Mouse (Mus musculus) embryonic facial prominence, embryonic 13.5 days (tissue): ENCODE results near the gene Pvr. TPM values are rescaled to one million over a fixed set of nuclear protein-coding genes. Genes with fewer than 3 reads are reported as not detected.

Experiments used
- ATAC-seq: fragments of 200-750 bp; cut with Nextera tagmentation; 2 replicates; pipeline ENCODE4 v1.8.0; 2017; ENCODE audit warnings: low read depth; ENCODE audit not compliant: insufficient number of reproducible peaks, insufficient read depth, low FRiP score, low TSS enrichment
- H3K27ac ChIP-seq: fragments of 300-500 bp; sonication (generic); 2 replicates; pipeline ENCODE4 v1.5.1; 2015; ENCODE audit warnings: moderate library complexity, mild to moderate bottlenecking, inconsistent platforms
- H3K27me3 ChIP-seq: fragments of 300-500 bp; sonication (generic); 2 replicates; pipeline ENCODE4 v1.6.1; 2015; ENCODE audit warnings: mild to moderate bottlenecking, inconsistent platforms
- H3K36me3 ChIP-seq: fragments of 300-500 bp; sonication (generic); 2 replicates; pipeline ENCODE4 v1.6.1; 2015; ENCODE audit warnings: mild to moderate bottlenecking, inconsistent platforms
- H3K4me1 ChIP-seq: fragments of 300-500 bp; sonication (generic); 2 replicates; pipeline ENCODE4 v1.6.1; 2015; ENCODE audit warnings: inconsistent platforms
- H3K4me2 ChIP-seq: fragments of 300-500 bp; sonication (generic); 2 replicates; pipeline ENCODE4 v1.6.1; 2015; ENCODE audit warnings: moderate library complexity, mild to moderate bottlenecking, inconsistent platforms
- H3K4me3 ChIP-seq: fragments of 300-500 bp; sonication (generic); 2 replicates; pipeline ENCODE4 v1.5.1; 2015; ENCODE audit warnings: mild to moderate bottlenecking, inconsistent platforms
- H3K9ac ChIP-seq: fragments of 300-500 bp; sonication (generic); 2 replicates; pipeline ENCODE4 v1.6.1; 2015; ENCODE audit warnings: mild to moderate bottlenecking, inconsistent platforms
- H3K9me3 ChIP-seq: fragments of 300-500 bp; sonication (generic); 2 replicates; pipeline ENCODE4 v1.6.1; 2016; ENCODE audit warnings: inconsistent platforms
- WGBS: fragments of 180-500 bp; shearing (Covaris S2); methylation state at CpG from one replicate; pipeline ENCODE4 v1.1.7; 2015; ENCODE audit warnings: mixed read lengths; 5-methylcytosine and 5-hydroxymethylcytosine counted together
- polyA plus RNA-seq: library from polyadenylated mRNA; unstranded; fragments of >200 nt; fragmentation: Nextera tagmentation; extraction: Ambion mirVana; gene quantifications from 2 replicates; pipeline ENCODE4 v1.2.1, GENCODE M21; 2015

Gene Pvr
- polyA plus RNA-seq, 1 experiment from 2014 or later, result 12.9 TPM

GRCm38 (mm10) chr7:19911292-19911658 lies 9.7 kb downstream of the Pvr start:
- 84% methylated on average over 6 of the region's 6 CpGs for WGBS
- ATAC-seq, result no peak
- H3K27ac ChIP-seq, result no peak overlapping the region
- no peaks in the 10 kb centered on the region for H3K27me3 ChIP-seq
- H3K9ac ChIP-seq, result no peak overlapping the region
- peaks cover 72% of the 10 kb centered on the region for H3K36me3 ChIP-seq
- no peak overlapping the region for H3K4me2 ChIP-seq
- no peak overlapping the region for H3K4me3 ChIP-seq
- H3K4me1 ChIP-seq, result no peaks in the 10 kb centered on the region
- H3K9me3 ChIP-seq, result 0 out of 2 replicates have a peak, but pooled peaks cover under 1% of the 10 kb centered on the region

- no peak overlapping the region for H3K9ac ChIP-seq
- ATAC-seq, result 0 out of 2 replicates have a peak, but pooled peaks have one; percentile 37
- H3K9me3 ChIP-seq, result 0 out of 2 replicates have a peak, but pooled peaks cover 3% of the 10 kb centered on the region
These were observed 10.3 kb downstream of the Pvr start for GRCm38 (mm10) chr7:19910421-19911291.

GRCm38 (mm10) chr7:19889881-19890280 lies 31.1 kb downstream of the Pvr start:
- Histone ChIP-seq H3K9me3 (0 out of 2 replicates have a peak, but pooled peaks cover 3% of the 10 kb centered on the region), H3K4me1 (no peaks in the 10 kb centered on the region), H3K4me2 (no peak overlapping the region), H3K36me3 (no peaks in the 10 kb centered on the region), H3K27me3 (no peaks in the 10 kb centered on the region), H3K27ac (no peak overlapping the region), H3K9ac (no peak overlapping the region), H3K4me3 (no peak overlapping the region)
- no peak for ATAC-seq
- WGBS, result 48% methylated on average over 8 of the region's 8 CpGs

More at GRCm38 (mm10) chr7:19910421-19911291, 10.3 kb downstream of the Pvr start:
- no peaks in the 10 kb centered on the region for H3K27me3 ChIP-seq
- no peaks in the 10 kb centered on the region for H3K4me1 ChIP-seq
- peaks cover 71% of the 10 kb centered on the region for H3K36me3 ChIP-seq
- no peak overlapping the region for H3K27ac ChIP-seq
- no peak overlapping the region for H3K4me3 ChIP-seq
- no peak overlapping the region for H3K4me2 ChIP-seq
- 50% methylated on average over 21 of the region's 21 CpGs for WGBS

GRCm38 (mm10) chr7:19887849-19888248 lies 33.1 kb downstream of the Pvr start, which contains the start of gene Ceacam19:
Gene Ceacam19, minus strand, starts transcription at chr7:19887965.
- ATAC-seq, result no peak
- Histone ChIP-seq H3K4me1 (no peaks in the 10 kb centered on the region), H3K9me3 (no peaks in the 10 kb centered on the region), H3K9ac (no peak within 1 kb of the TSS), H3K27ac (no peak within 1 kb of the TSS), H3K4me2 (no peak within 1 kb of the TSS), H3K27me3 (no peaks in the 10 kb centered on the region), H3K36me3 (no peaks in the 10 kb centered on the region), H3K4me3 (no peak within 1 kb of the TSS)
- 63% methylated on average over 7 of the region's 7 CpGs for WGBS

- H3K4me2 ChIP-seq, result no peak overlapping the region
- no peaks in the 10 kb centered on the region for H3K9me3 ChIP-seq
- H3K36me3 ChIP-seq, result no peaks in the 10 kb centered on the region
- no peak overlapping the region for H3K4me3 ChIP-seq
- ATAC-seq, result no peak
- no peaks in the 10 kb centered on the region for H3K4me1 ChIP-seq
- H3K27me3 ChIP-seq, result no peaks in the 10 kb centered on the region; the same call in 1 of the 2 replicates
- no peak overlapping the region for H3K9ac ChIP-seq
- H3K27ac ChIP-seq, result no peak overlapping the region
- 79% methylated on average over 8 of the region's 8 CpGs for WGBS
These were observed 40.2 kb downstream of the Pvr start for GRCm38 (mm10) chr7:19880754-19881153.

- Histone ChIP-seq H3K4me3 (no peak overlapping the region), H3K9ac (no peak overlapping the region), H3K9me3 (no peaks in the 10 kb centered on the region), H3K27me3 (no peaks in the 10 kb centered on the region), H3K4me1 (no peaks in the 10 kb centered on the region), H3K4me2 (no peak overlapping the region), H3K36me3 (no peaks in the 10 kb centered on the region), H3K27ac (no peak overlapping the region)
- ATAC-seq, result no peak
- WGBS, result 46% methylated on average over 14 of the region's 14 CpGs
These were observed 44.1 kb downstream of the Pvr start for GRCm38 (mm10) chr7:19876781-19877425.

- Histone ChIP-seq H3K9me3 (no peaks in the 10 kb centered on the region), H3K27me3 (no peaks in the 10 kb centered on the region), H3K4me2 (no peak overlapping the region), H3K27ac (no peak overlapping the region), H3K9ac (no peak overlapping the region), H3K4me1 (no peaks in the 10 kb centered on the region), H3K4me3 (no peak overlapping the region), H3K36me3 (no peaks in the 10 kb centered on the region)
- ATAC-seq, result no peak
- WGBS, result 50% methylated on average over 13 of the region's 13 CpGs
These were observed 44.8 kb downstream of the Pvr start for GRCm38 (mm10) chr7:19875948-19876682.

GRCm38 (mm10) chr7:19871943-19872601 lies 48.9 kb downstream of the Pvr start:
- H3K4me2 ChIP-seq, result no peak overlapping the region
- WGBS, result 46% methylated on average over 5 of the region's 5 CpGs
- ATAC-seq, result no peak
- H3K4me1 ChIP-seq, result no peaks in the 10 kb centered on the region
- H3K9ac ChIP-seq, result no peak overlapping the region
- H3K36me3 ChIP-seq, result no peaks in the 10 kb centered on the region
- no peaks in the 10 kb centered on the region for H3K27me3 ChIP-seq
- no peak overlapping the region for H3K27ac ChIP-seq
- no peak overlapping the region for H3K4me3 ChIP-seq
- no peaks in the 10 kb centered on the region for H3K9me3 ChIP-seq

GRCm38 (mm10) chr7:19871137-19871621 lies 49.8 kb downstream of the Pvr start:
- Histone ChIP-seq H3K4me2 (no peak overlapping the region), H3K4me3 (no peak overlapping the region), H3K27ac (no peak overlapping the region), H3K9ac (0 out of 2 replicates have a peak overlapping the region, but pooled peaks have one; percentile 37), H3K9me3 (no peaks in the 10 kb centered on the region), H3K4me1 (no peaks in the 10 kb centered on the region), H3K27me3 (no peaks in the 10 kb centered on the region), H3K36me3 (no peaks in the 10 kb centered on the region)
- no peak for ATAC-seq
- 49% methylated on average over 10 of the region's 10 CpGs for WGBS

GRCm38 (mm10) chr7:19867751-19868399 lies 53.1 kb downstream of the Pvr start:
- H3K36me3 ChIP-seq, result no peaks in the 10 kb centered on the region
- H3K27ac ChIP-seq, result no peak overlapping the region
- H3K9me3 ChIP-seq, result no peaks in the 10 kb centered on the region
- no peaks in the 10 kb centered on the region for H3K27me3 ChIP-seq
- H3K4me1 ChIP-seq, result no peaks in the 10 kb centered on the region
- no peak overlapping the region for H3K4me3 ChIP-seq
- no peak overlapping the region for H3K4me2 ChIP-seq
- 87% methylated on average over 16 of the region's 16 CpGs for WGBS
- no peak overlapping the region for H3K9ac ChIP-seq
- no peak for ATAC-seq
